Mouse (Mus musculus): ENCODE measurements around the gene Ptma.

GRCm38 (mm10) chr1:86488326-86488725, 38.2 kb upstream of the Ptma start:
- TF ChIP-seq CTCF (IDR thresholded peaks at IDR 0.05; ENCODE audit: insufficient read depth, low read depth, low read length), result no peak
- no peak for TF ChIP-seq POLR2A (IDR thresholded peaks at IDR 0.05; ENCODE audit: insufficient read depth, low read depth, low read length)

All from olfactory bulb, adult 2 months (tissue).